Mouse (Mus musculus) liver, adult 2 months (tissue): ENCODE measurements around the gene Paqr5. TPM values are rescaled to one million over a fixed set of nuclear protein-coding genes. Genes with fewer than 3 reads are reported as not detected.

Source experiments
- DNase-seq: peaks from one replicate; pipeline ENCODE4 v3.0.0-alpha.2; 2011; ENCODE audit warnings: low read depth, low spot score; ENCODE audit errors: extremely low read depth
- H3K27ac ChIP-seq: fragments of 200-500 bp; replicated peaks from 2 replicates; pipeline ENCODE4 v1.5.1; 2012; ENCODE audit warnings: low read depth, mild to moderate bottlenecking, control low read depth, inconsistent platforms, low read length; ENCODE audit not compliant: insufficient read depth
- H3K27me3 ChIP-seq: fragments of 200-500 bp; 2 replicates; pipeline ENCODE4 v1.6.1; 2012; ENCODE audit warnings: mild to moderate bottlenecking, moderate library complexity, low read length, inconsistent platforms; ENCODE audit not compliant: control insufficient read depth, insufficient read depth
- H3K36me3 ChIP-seq: fragments of 200-500 bp; 2 replicates; pipeline ENCODE4 v1.6.1; 2012; ENCODE audit warnings: low read length, inconsistent platforms; ENCODE audit not compliant: control insufficient read depth, insufficient read depth
- H3K4me1 ChIP-seq: fragments of 200-500 bp; 2 replicates; pipeline ENCODE4 v1.6.1; 2011; ENCODE audit warnings: low read length; ENCODE audit not compliant: control insufficient read depth, insufficient read depth
- H3K4me3 ChIP-seq: fragments of 200-500 bp; 2 replicates; pipeline ENCODE4 v1.5.1; 2011; ENCODE audit warnings: low read depth, mild to moderate bottlenecking, control low read depth, low read length, moderate library complexity; ENCODE audit not compliant: insufficient read depth
- H3K79me2 ChIP-seq: fragments of 200-500 bp; 2 replicates; pipeline ENCODE4 v1.6.1; 2012; ENCODE audit warnings: inconsistent platforms, mild to moderate bottlenecking, low read length, moderate library complexity; ENCODE audit not compliant: control insufficient read depth, insufficient read depth
- H3K9ac ChIP-seq: fragments of 200-500 bp; 2 replicates; pipeline ENCODE4 v1.6.1; 2012; ENCODE audit warnings: low read depth, mild to moderate bottlenecking, control low read depth, inconsistent platforms, low read length
- CTCF ChIP-seq: fragments of 200-500 bp; IDR thresholded peaks from 2 replicates; pipeline ENCODE4 v1.5.1; 2011; ENCODE audit warnings: low read depth, low read length, control low read depth
- POLR2A ChIP-seq: fragments of 200-500 bp; IDR thresholded peaks from 2 replicates; pipeline ENCODE4 v1.6.1; 2011; ENCODE audit warnings: low read length, control low read depth; ENCODE audit not compliant: insufficient read depth; ENCODE audit errors: extremely low read depth
- WGBS: fragments of 180-500 bp; shearing (Covaris S2); methylation state at CpG from one replicate; pipeline ENCODE4 v1.1.7; 2018; 5-methylcytosine and 5-hydroxymethylcytosine counted together
- polyA plus RNA-seq: library from polyadenylated mRNA; depleted of rRNA; stranded (reverse); fragments of >200 nt; gene quantifications from 2 replicates; pipeline ENCODE4 v1.2.3, GENCODE M21; 2012
- total RNA-seq: library from RNA; depleted of rRNA; stranded (reverse); fragments of >200 nt; gene quantifications from 2 replicates; pipeline ENCODE4 v1.2.3, GENCODE M21; 2014

The Paqr5 gene
- total and polyA plus RNA-seq, 2 experiments, result 0.13 TPM; not detected in 1

DNA sequence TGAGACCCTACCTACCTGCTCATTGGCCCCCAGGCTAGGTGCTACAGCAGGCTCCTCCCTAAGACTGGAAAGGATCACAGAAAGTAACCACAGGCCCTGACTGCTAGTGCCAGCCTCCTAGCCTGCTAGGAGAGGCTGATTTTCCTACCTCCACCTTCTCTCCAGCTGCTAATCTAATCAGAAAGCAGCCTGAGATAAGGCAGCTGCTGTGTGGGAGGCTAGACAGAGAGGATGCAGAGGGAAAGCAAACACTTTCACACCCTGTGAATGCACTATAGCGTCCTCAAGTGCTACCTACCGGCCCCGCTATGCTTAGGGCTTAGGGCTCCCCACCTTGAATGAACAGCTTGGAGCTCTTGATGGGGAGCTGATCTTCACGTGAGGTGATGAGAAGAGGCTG lies 19.6 kb downstream of the Paqr5 start:
- H3K27ac ChIP-seq, result no peak overlapping the region
- DNase-seq, result no peak
- 0 out of 2 replicates have a peak, but pooled peaks cover 2% of the 10 kb centered on the region for H3K27me3 ChIP-seq
- H3K9ac ChIP-seq, result no peak overlapping the region
- no peak for TF ChIP-seq POLR2A
- no peak overlapping the region for H3K4me3 ChIP-seq
- no peaks in the 10 kb centered on the region for H3K4me1 ChIP-seq
- no peaks in the 10 kb centered on the region for H3K36me3 ChIP-seq
- no peaks in the 10 kb centered on the region for H3K79me2 ChIP-seq
- 75% methylated on average over 4 of the region's 4 CpGs for WGBS

DNA sequence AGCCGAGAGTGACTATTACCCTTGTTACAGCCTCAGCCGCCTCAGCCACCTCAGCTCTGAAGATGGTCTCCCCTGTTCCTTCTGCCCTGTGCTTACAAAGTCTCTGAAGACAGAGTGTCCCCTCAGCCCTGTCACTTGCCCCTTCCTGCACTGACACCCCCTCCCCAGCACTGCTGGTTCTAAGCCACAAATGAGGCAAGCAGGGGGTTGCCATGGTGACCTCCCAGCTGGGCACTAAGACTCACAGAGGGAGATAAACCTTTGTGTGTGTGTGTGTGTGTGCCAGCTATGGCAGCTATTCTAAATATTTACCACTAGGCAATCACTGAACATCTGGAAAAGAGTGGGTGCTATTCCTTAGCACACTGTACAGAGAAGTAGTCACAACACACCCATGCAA lies 23.0 kb downstream of the Paqr5 start:
- 92% methylated on average over 2 of the region's 2 CpGs for WGBS
- Histone ChIP-seq H3K27me3 (0 out of 2 replicates have a peak, but pooled peaks cover 2% of the 10 kb centered on the region), H3K27ac (no peak overlapping the region), H3K4me3 (no peak overlapping the region), H3K36me3 (no peaks in the 10 kb centered on the region), H3K4me1 (no peaks in the 10 kb centered on the region), H3K9ac (no peak overlapping the region), H3K79me2 (no peaks in the 10 kb centered on the region)
- TF ChIP-seq POLR2A (no peak), CTCF (no peak)
- DNase-seq, result no peak

DNA sequence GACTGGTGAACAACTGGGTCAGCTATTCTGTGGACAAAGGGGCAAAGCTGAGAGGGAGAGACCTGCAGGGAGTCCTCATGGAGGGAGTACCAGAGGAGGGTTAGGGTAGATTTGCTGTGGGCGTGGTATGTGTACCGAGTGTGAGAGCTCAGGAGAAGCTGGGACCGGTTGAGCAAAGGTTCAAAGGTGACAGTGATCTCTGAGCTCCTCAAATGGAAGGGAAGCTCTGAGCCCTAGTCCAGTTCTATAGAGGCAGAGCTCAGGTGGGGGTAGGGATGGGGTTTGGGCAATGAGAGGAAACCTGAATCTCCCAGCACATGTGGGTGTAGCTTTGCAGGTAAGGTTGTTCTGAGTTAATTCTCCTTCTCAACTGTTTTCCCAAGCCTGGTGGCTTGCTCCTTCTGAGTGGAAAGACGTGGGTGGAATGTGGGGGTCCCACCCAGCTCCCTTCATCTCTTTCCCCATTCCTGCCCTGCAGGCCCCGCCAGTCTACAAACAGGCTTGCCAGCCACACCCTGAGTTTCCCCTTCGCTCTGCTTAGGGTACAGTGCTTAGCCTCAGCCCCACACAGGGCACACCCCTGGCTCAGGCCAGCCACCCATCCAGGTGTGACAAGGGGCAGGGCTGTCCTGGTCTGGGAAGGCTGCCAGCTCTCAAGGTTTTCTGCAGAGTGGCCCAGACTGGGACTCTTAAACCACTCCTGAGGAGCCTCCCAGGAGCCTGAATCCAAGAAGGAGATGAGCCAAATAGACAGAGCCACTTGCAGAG lies 26.8 kb downstream of the Paqr5 start:
- Histone ChIP-seq H3K9ac (no peak overlapping the region), H3K36me3 (no peaks in the 10 kb centered on the region), H3K27me3 (no peaks in the 10 kb centered on the region), H3K27ac (no peak overlapping the region), H3K4me1 (no peaks in the 10 kb centered on the region), H3K79me2 (no peaks in the 10 kb centered on the region), H3K4me3 (no peak overlapping the region)
- TF ChIP-seq POLR2A, result no peak
- WGBS, result 66% methylated on average over 6 of the region's 6 CpGs
- DNase-seq, result no peak

DNA sequence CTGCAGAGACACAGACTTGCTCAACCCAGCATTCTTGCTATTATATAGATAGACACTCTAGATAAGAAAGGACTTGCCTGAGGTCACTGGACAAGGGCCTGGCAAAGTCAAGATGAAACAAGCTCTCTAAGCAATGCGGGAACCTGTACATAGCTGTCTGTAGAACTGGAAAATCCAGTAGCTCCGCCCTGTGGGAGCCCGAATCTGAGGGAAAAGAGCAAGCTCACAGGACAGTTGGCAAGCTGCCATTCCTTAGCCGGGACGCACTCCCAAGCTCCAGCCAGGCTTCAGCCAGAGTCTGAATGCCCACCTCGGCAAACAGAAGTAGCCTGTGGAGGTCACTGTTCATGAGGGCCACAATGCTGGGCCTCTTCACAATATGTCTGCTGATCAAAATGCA lies 28.8 kb downstream of the Paqr5 start:
- Histone ChIP-seq H3K36me3 (no peaks in the 10 kb centered on the region), H3K27ac (no peak overlapping the region), H3K9ac (no peak overlapping the region), H3K4me3 (no peak overlapping the region), H3K79me2 (no peaks in the 10 kb centered on the region), H3K4me1 (no peaks in the 10 kb centered on the region), H3K27me3 (no peaks in the 10 kb centered on the region)
- TF ChIP-seq CTCF (no peak), POLR2A (no peak)
- 9% methylated on average over 6 of the region's 6 CpGs for WGBS
- peak; percentile 49 for DNase-seq

GRCm38 (mm10) chr9:61991158-61991557 lies 35.5 kb downstream of the Paqr5 start:
- DNase-seq, result no peak
- Histone ChIP-seq H3K27me3 (no peaks in the 10 kb centered on the region), H3K27ac (no peak overlapping the region), H3K36me3 (no peaks in the 10 kb centered on the region), H3K4me1 (no peaks in the 10 kb centered on the region), H3K4me3 (no peak overlapping the region), H3K9ac (no peak overlapping the region), H3K79me2 (no peaks in the 10 kb centered on the region)
- TF ChIP-seq CTCF (no peak), POLR2A (no peak)
- 66% methylated on average over 4 of the region's 4 CpGs for WGBS

- H3K4me1 ChIP-seq, result no peaks in the 10 kb centered on the region
- no peaks in the 10 kb centered on the region for H3K27me3 ChIP-seq
- 50% methylated on average over 3 of the region's 3 CpGs for WGBS
- H3K27ac ChIP-seq, result no peak overlapping the region
- no peak overlapping the region for H3K4me3 ChIP-seq
- no peaks in the 10 kb centered on the region for H3K36me3 ChIP-seq
- no peak for DNase-seq
- H3K9ac ChIP-seq, result no peak overlapping the region
- TF ChIP-seq POLR2A (no peak), CTCF (no peak)
- no peaks in the 10 kb centered on the region for H3K79me2 ChIP-seq
Measured at GRCm38 (mm10) chr9:61990738-61991137, 35.9 kb downstream of the Paqr5 start.
